Mouse (Mus musculus): ENCODE data around the gene Ddx17. TPM values are rescaled to one million over a fixed set of nuclear protein-coding genes. Genes with fewer than 3 reads are reported as not detected.

Gene Ddx17
- total and polyA plus RNA-seq, 3 experiments = 61.0 to 294 (median 220) TPM

DNA sequence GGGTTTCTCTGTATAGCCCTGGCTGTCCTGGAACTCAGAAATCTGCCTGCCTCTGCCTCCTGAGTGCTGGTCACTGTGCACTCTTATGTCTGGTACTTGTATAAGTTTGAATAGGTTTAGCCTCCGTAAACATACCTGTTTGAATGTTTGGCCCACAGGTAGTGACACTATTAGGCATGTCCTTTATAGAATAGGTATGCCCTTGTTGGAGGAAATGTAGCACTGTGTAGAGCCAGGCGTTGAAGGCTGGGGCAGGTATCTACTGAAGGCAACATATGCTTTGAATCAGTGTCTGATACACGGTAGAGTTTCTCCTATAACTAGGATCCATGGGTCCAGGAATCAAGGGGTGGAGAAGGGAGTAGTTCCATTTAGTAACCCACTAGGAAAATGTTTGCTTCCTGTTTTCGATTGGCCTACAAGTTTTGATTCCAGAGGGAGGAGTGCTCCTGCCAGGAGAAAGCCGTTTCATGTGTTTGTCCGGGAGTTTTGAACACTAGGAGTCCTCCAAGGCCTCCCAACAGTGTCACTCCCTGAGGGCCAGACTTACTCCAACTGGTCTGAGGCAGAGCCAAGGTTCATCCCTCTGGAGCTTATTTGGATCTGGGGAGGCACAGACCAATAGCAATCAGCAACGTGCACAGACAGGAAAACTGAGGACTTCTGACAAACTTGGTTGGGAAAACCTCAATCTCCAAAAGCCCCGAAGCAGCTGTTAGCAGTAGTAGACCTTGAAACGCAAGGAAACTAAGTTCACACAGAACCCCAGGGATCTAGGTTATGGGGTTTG, 20.4 kb downstream of the Ddx17 start:
- Histone ChIP-seq H3K36me3 (replicated peaks) (peaks cover 52% of the 10 kb centered on the region), H3K9me3 (replicated peaks) (peaks cover 11% of the 10 kb centered on the region), H3K4me1 (ENCODE audit: insufficient read depth, low read depth, low read length) (peaks cover 8% of the 10 kb centered on the region), H3K4me3 (ENCODE audit: low read depth, low read length) (no peak overlapping the region), H3K27me3 (ENCODE audit: insufficient read depth, low read length) (peaks cover 8% of the 10 kb centered on the region; the same call in 1 of the 2 replicates)
- no peak for ATAC-seq (ENCODE audit: extremely low read depth, insufficient number of reproducible peaks, low FRiP score, poor library complexity, severe bottlenecking)
- no peak for DNase-seq (ENCODE audit: low spot score)
- no peak for TF ChIP-seq GATA2 (IDR thresholded peaks at IDR 0.05; ENCODE audit: borderline replicate concordance, low read depth, low read length)
- TF ChIP-seq POLR2AphosphoS5 (IDR thresholded peaks at IDR 0.05; ENCODE audit: insufficient replicate concordance, low read depth, low read length) = no peak; the same call in 1 of the 2 replicates

DNA sequence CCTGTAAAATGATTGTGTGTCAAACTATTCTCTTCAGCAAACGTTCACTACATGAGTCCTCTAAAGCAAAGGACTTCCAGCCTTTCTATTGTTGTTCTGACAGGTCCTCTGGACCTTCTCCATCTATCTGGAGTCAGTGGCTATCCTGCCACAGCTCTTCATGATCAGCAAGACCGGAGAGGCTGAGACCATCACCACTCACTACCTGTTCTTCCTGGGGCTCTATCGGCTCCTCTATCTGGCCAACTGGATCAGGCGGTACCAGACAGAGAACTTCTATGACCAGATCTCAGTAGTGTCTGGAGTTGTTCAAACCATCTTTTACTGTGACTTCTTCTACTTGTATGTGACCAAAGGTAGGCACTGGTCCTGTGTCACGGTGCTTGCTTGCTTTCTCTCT, 21.0 kb downstream of the Ddx17 start:
- ATAC-seq (ENCODE audit: extremely low read depth, insufficient number of reproducible peaks, low FRiP score, poor library complexity, severe bottlenecking) = no peak
- Histone ChIP-seq H3K9me3 (replicated peaks) (peaks cover 11% of the 10 kb centered on the region), H3K27me3 (ENCODE audit: insufficient read depth, low read length) (peaks cover 8% of the 10 kb centered on the region; the same call in 1 of the 2 replicates), H3K4me3 (ENCODE audit: low read depth, low read length) (no peak overlapping the region), H3K4me1 (ENCODE audit: insufficient read depth, low read depth, low read length) (peaks cover 8% of the 10 kb centered on the region), H3K36me3 (replicated peaks) (peaks cover 46% of the 10 kb centered on the region)
- no peak for DNase-seq (ENCODE audit: low spot score)
- TF ChIP-seq CTCF (IDR thresholded peaks at IDR 0.05; ENCODE audit: low read depth, low read length) (no peak), GATA1 (IDR thresholded peaks at IDR 0.05; ENCODE audit: borderline replicate concordance, low read length) (no peak), TAL1 (conservative IDR thresholded peaks at IDR 0.05; ENCODE audit: low read depth, low read length) (no peak), POLR2AphosphoS5 (IDR thresholded peaks at IDR 0.05; ENCODE audit: insufficient replicate concordance, low read depth, low read length) (no peak), GATA2 (IDR thresholded peaks at IDR 0.05; ENCODE audit: borderline replicate concordance, low read depth, low read length) (no peak)

DNA sequence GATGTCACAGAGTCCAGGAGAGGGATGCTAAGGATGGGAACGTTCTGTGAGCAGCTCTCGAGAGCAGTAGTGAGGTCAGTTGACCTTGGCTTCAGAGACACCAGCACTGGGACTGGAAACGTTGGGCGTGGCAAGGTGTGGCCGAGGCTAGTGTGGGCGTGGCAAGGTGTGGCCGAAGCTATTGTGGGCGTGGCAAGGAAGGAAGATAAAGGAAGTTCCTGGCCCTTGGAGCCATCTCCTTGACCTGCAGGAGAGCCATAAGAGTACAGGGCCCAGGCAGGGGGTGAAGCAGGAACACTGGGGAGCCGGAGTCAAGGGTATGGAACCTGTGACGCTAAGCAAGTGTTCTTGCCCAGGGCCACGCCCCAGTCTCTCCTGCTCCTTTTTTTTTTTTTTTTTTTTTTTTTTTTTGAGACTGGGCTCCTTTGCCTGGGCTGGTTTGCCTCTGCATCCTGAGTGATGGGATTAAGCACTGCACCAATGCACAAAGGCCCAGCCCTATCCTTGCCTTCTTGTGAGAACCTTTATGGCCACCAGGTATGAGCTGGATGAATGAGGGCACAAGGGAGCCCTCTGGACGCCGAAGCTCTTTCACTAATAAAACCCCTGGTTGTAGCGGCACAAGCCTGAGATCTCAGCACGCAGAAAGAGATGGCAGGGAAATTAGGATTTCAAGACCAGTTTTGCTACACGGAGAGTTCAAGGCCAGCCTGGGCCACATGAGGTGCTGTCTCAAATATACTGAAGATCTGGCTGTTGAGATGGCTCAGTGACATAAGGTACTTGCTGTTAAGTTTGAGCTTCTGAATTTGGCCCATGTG, 26.9 kb downstream of the Ddx17 start:
- Histone ChIP-seq H3K9me3 (replicated peaks) (peaks cover 11% of the 10 kb centered on the region), H3K4me3 (ENCODE audit: low read depth, low read length) (peak overlapping the region; percentile 50; the same call in 1 of the 2 replicates), H3K27me3 (ENCODE audit: insufficient read depth, low read length) (peaks cover 36% of the 10 kb centered on the region), H3K36me3 (replicated peaks) (no peaks in the 10 kb centered on the region), H3K4me1 (ENCODE audit: insufficient read depth, low read depth, low read length) (peaks cover 12% of the 10 kb centered on the region)
- TF ChIP-seq TAL1 (conservative IDR thresholded peaks at IDR 0.05; ENCODE audit: low read depth, low read length) (no peak), POLR2AphosphoS5 (IDR thresholded peaks at IDR 0.05; ENCODE audit: insufficient replicate concordance, low read depth, low read length) (no peak)
- ATAC-seq (ENCODE audit: extremely low read depth, insufficient number of reproducible peaks, low FRiP score, poor library complexity, severe bottlenecking) (no peak), DNase-seq (ENCODE audit: low spot score) (no peak)

DNA sequence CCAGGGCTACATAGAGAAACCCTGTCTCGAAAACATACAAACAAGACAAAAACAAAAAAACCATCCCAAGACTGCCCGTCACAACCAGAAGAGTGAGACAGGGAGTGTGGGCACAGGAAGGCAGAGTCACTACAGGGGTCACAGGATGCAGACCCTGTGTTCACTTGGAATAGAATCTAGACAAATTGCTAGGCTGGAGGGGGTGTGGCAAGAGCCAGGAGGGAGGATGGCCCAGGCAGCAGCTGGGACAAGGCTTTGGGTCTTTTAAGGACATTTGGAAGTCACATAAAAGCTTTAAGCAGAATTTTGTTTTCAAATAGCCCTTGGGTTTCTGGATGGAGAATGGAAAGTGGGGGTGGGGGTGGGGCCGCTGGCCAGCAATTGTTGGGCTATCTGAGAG, 28.0 kb downstream of the Ddx17 start:
- peaks cover 46% of the 10 kb centered on the region for H3K27me3 ChIP-seq (ENCODE audit: insufficient read depth, low read length)
- DNase-seq (ENCODE audit: low spot score) (no peak), ATAC-seq (ENCODE audit: extremely low read depth, insufficient number of reproducible peaks, low FRiP score, poor library complexity, severe bottlenecking) (no peak)
- H3K4me1 ChIP-seq (ENCODE audit: insufficient read depth, low read depth, low read length) = peaks cover 12% of the 10 kb centered on the region
- no peaks in the 10 kb centered on the region for H3K36me3 ChIP-seq (replicated peaks)
- peaks cover 11% of the 10 kb centered on the region for H3K9me3 ChIP-seq (replicated peaks)
- H3K4me3 ChIP-seq (ENCODE audit: low read depth, low read length) = no peak overlapping the region
- no peak for TF ChIP-seq CTCF (IDR thresholded peaks at IDR 0.05; ENCODE audit: low read depth, low read length)
- no peak for TF ChIP-seq POLR2AphosphoS5 (IDR thresholded peaks at IDR 0.05; ENCODE audit: insufficient replicate concordance, low read depth, low read length)
- TF ChIP-seq GATA1 (IDR thresholded peaks at IDR 0.05; ENCODE audit: borderline replicate concordance, low read length) = no peak
- TF ChIP-seq TAL1 (conservative IDR thresholded peaks at IDR 0.05; ENCODE audit: low read depth, low read length) = no peak
- no peak for TF ChIP-seq GATA2 (IDR thresholded peaks at IDR 0.05; ENCODE audit: borderline replicate concordance, low read depth, low read length)

DNA sequence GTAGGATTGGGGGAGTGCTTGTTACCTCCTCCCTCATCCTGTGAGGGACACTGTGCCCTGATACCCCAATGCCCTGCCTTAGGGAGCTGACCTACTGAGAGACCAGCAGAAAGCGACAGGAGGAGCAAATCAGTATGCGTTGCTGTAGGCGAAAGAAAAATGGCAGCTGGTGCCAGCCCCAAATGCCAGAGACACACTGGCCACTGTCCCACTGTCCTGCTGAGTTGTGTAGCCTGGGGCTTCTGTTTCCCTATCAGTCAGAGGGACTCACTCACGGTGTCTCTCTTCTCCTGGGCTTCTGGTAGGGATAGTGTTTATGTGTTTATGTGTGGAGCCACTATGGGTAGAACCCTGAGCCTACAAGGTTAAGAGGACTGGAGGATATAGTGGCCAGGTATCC, 28.8 kb downstream of the Ddx17 start:
- ATAC-seq (ENCODE audit: extremely low read depth, insufficient number of reproducible peaks, low FRiP score, poor library complexity, severe bottlenecking) = no peak
- TF ChIP-seq GATA1 (IDR thresholded peaks at IDR 0.05; ENCODE audit: borderline replicate concordance, low read length) (no peak), GATA2 (IDR thresholded peaks at IDR 0.05; ENCODE audit: borderline replicate concordance, low read depth, low read length) (no peak), CTCF (IDR thresholded peaks at IDR 0.05; ENCODE audit: low read depth, low read length) (no peak), POLR2AphosphoS5 (IDR thresholded peaks at IDR 0.05; ENCODE audit: insufficient replicate concordance, low read depth, low read length) (no peak), TAL1 (conservative IDR thresholded peaks at IDR 0.05; ENCODE audit: low read depth, low read length) (no peak)

More for the DNA sequence above, 28.8 kb downstream of the Ddx17 start:
- peaks cover 12% of the 10 kb centered on the region for H3K4me1 ChIP-seq (ENCODE audit: insufficient read depth, low read depth, low read length)
- DNase-seq (ENCODE audit: low spot score) = no peak
- no peaks in the 10 kb centered on the region for H3K36me3 ChIP-seq (replicated peaks)
- peaks cover 4% of the 10 kb centered on the region for H3K9me3 ChIP-seq (replicated peaks)
- H3K27me3 ChIP-seq (ENCODE audit: insufficient read depth, low read length) = peaks cover 45% of the 10 kb centered on the region
- H3K4me3 ChIP-seq (ENCODE audit: low read depth, low read length) = no peak overlapping the region

Measured in G1E (cell line).